Comparison of ENCODE assay signal across 13 mouse cellular contexts in the genomic region with DNA sequence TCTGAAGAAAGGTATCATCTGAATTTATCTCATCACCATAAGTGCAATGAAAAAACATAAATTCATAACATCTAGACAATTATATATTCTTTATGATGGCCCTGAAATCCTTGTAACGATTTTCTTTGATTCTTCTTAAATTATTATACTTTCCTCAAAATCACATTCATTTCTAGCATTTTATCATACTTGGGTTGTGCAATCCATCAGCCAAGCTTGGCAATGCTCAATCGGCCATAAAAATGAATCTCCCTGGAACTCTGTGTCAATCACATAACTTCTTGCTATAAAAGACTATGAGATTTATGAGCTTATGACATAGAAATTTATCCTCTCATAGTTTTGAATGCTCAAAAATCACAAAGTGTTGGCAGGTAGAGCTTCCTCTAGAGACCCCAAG.
"Had no signal": no experiment of that assay in that cellular context is flagged by ENCODE, and none has a peak within 500 bp of the region (broad histone marks: within the 10 kb centered on the region; RNA-seq: fewer than 3 reads in every experiment).

No protein-coding gene starts in this region.

- H3K4me2 ChIP-seq: lung, embryonic 14.5 days; midbrain, embryonic 12.5 days; neural tube, embryonic 12.5 days; stomach, embryonic 15.5 days had no signal

- DNase-seq: lung, adult 18-20 months; lung, embryonic 14.5 days; lung, postnatal 10 days; lung, postnatal 4 days; midbrain, embryonic 14.5 days; right cerebral cortex, postnatal 14 days; thymus, adult 2 months; thymus, postnatal 25 days; thymus, postnatal 4 days had no signal

- H3K4me3 ChIP-seq: midbrain, embryonic 10.5 days; midbrain, embryonic 12.5 days; neural tube, embryonic 12.5 days; stomach, embryonic 15.5 days had no signal

- H3K36me3 ChIP-seq: midbrain, embryonic 10.5 days; midbrain, embryonic 12.5 days; neural tube, embryonic 12.5 days; stomach, embryonic 15.5 days had no signal

- H3K27me3 ChIP-seq: midbrain, embryonic 12.5 days; neural tube, embryonic 12.5 days; stomach, embryonic 15.5 days had no signal
